Mouse (Mus musculus) hindbrain, embryonic 16.5 days (tissue): ENCODE results near the gene Cd164l2. TPM values are rescaled to one million over a fixed set of nuclear protein-coding genes. Genes with fewer than 3 reads are reported as not detected.

ENCODE experiments used
- ATAC-seq: fragments of 200-750 bp; cut with Nextera tagmentation; 2 replicates; pipeline ENCODE4 v1.8.0; 2017; ENCODE audit warnings: moderate TSS enrichment, moderate library complexity
- H3K27ac ChIP-seq: fragments of 300-500 bp; sonication (generic); 2 replicates; pipeline ENCODE4 v1.5.1; 2014; ENCODE audit warnings: low read depth, mild to moderate bottlenecking, control low read depth, low read length, moderate library complexity
- H3K27me3 ChIP-seq: fragments of 300-500 bp; sonication (generic); replicated peaks from 2 replicates; pipeline ENCODE4 v1.6.1; 2014; ENCODE audit warnings: low read length; ENCODE audit not compliant: control insufficient read depth, insufficient read depth
- H3K36me3 ChIP-seq: fragments of 300-500 bp; sonication (generic); 2 replicates; pipeline ENCODE4 v1.6.1; 2014; ENCODE audit warnings: mild to moderate bottlenecking, low read length, moderate library complexity, mixed read lengths; ENCODE audit not compliant: control insufficient read depth, insufficient read depth
- H3K4me1 ChIP-seq: fragments of 300-500 bp; sonication (generic); 2 replicates; pipeline ENCODE4 v1.6.1; 2014; ENCODE audit warnings: low read depth, low read length; ENCODE audit not compliant: control insufficient read depth, insufficient read depth
- H3K4me2 ChIP-seq: fragments of 300-500 bp; sonication (generic); 2 replicates; pipeline ENCODE4 v1.6.1; 2014; ENCODE audit warnings: mild to moderate bottlenecking, low read length, control low read depth, moderate library complexity
- H3K4me3 ChIP-seq: fragments of 300-500 bp; sonication (generic); 2 replicates; pipeline ENCODE4 v1.5.1; 2014; ENCODE audit warnings: mild to moderate bottlenecking, low read length, control low read depth, moderate library complexity
- H3K9ac ChIP-seq: fragments of 300-500 bp; sonication (generic); 2 replicates; pipeline ENCODE4 v1.6.1; 2014; ENCODE audit warnings: low read depth, mild to moderate bottlenecking, control low read depth, low read length, moderate library complexity
- H3K9me3 ChIP-seq: fragments of 300-500 bp; sonication (generic); 2 replicates; pipeline ENCODE4 v1.6.1; 2014; ENCODE audit warnings: mild to moderate bottlenecking, low read length, moderate library complexity; ENCODE audit not compliant: control insufficient read depth
- WGBS: fragments of 180-500 bp; shearing (Covaris S2); extraction: QIAGEN DNeasy Blood & Tissue Kit; methylation state at CpG from one replicate; pipeline ENCODE4 v1.1.7; 2014; 5-methylcytosine and 5-hydroxymethylcytosine counted together
- microRNA-seq: library from miRNA; unstranded; fragments of <30 nt; microRNA quantifications from one replicate; pipeline ENCODE4, GENCODE M21; 2017
- polyA plus RNA-seq: library from polyadenylated mRNA; unstranded; fragments of >200 nt; fragmentation: Nextera tagmentation; extraction: Ambion mirVana; gene quantifications from 2 replicates; pipeline ENCODE4 v1.2.1, GENCODE M21; 2015

The Cd164l2 gene
- polyA plus RNA-seq, 1 experiment from 2014 or later = 8.3 TPM

- peaks cover 51% of the 10 kb centered on the region for H3K36me3 ChIP-seq
Measured at GRCm38 (mm10) chr4:133265297-133265696, 53.4 kb downstream of the Cd164l2 start.

DNA sequence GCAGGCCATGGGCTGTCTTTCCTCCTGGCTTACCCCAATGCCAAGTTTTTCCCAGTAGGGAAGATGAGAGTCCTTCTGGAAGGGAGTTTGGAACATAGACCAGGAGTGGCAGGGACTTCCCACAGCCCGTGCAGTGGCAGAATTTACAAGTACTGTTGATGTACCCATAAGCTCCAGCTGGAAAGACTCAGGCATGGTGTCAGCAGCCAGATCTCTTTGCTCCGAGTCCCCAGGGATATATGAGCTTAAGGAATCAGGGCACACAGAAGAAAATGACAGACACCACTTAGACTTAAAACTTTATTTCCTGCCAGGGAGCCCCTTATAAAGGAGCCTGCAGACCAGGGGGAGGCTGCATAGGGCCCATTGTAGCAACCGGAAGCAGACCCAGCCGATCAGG lies 53.8 kb downstream of the Cd164l2 start:
- no peak overlapping the region for H3K4me2 ChIP-seq
- no peaks in the 10 kb centered on the region for H3K27me3 ChIP-seq
- no peak overlapping the region for H3K4me3 ChIP-seq
- ATAC-seq = no peak
- H3K4me1 ChIP-seq = no peaks in the 10 kb centered on the region
- no peak overlapping the region for H3K27ac ChIP-seq
- 98% methylated on average over 4 of the region's 4 CpGs for WGBS
- H3K36me3 ChIP-seq = peaks cover 51% of the 10 kb centered on the region
- H3K9me3 ChIP-seq = no peaks in the 10 kb centered on the region
- H3K9ac ChIP-seq = no peak overlapping the region

More at GRCm38 (mm10) chr4:133265297-133265696, 53.4 kb downstream of the Cd164l2 start:
- 95% methylated on average over 3 of the region's 3 CpGs for WGBS
- H3K27ac ChIP-seq = no peak overlapping the region
- no peak overlapping the region for H3K4me2 ChIP-seq
- no peak for ATAC-seq
- H3K4me3 ChIP-seq = no peak overlapping the region
- H3K9me3 ChIP-seq = no peaks in the 10 kb centered on the region
- no peaks in the 10 kb centered on the region for H3K27me3 ChIP-seq
- no peak overlapping the region for H3K9ac ChIP-seq
- H3K4me1 ChIP-seq = no peaks in the 10 kb centered on the region

GRCm38 (mm10) chr4:133266248-133266880 lies 54.4 kb downstream of the Cd164l2 start:
- no peak overlapping the region for H3K9ac ChIP-seq
- H3K27me3 ChIP-seq = no peaks in the 10 kb centered on the region
- H3K4me1 ChIP-seq = no peaks in the 10 kb centered on the region
- H3K27ac ChIP-seq = no peak overlapping the region
- 94% methylated on average over 12 of the region's 12 CpGs for WGBS
- no peak for ATAC-seq
- no peaks in the 10 kb centered on the region for H3K9me3 ChIP-seq
- peaks cover 51% of the 10 kb centered on the region for H3K36me3 ChIP-seq
- H3K4me3 ChIP-seq = no peak overlapping the region
- no peak overlapping the region for H3K4me2 ChIP-seq

- H3K27ac ChIP-seq = no peak overlapping the region
- H3K4me2 ChIP-seq = no peak overlapping the region
- H3K4me3 ChIP-seq = no peak overlapping the region
- no peak overlapping the region for H3K9ac ChIP-seq
- H3K4me1 ChIP-seq = no peaks in the 10 kb centered on the region
- no peak for ATAC-seq
- no peaks in the 10 kb centered on the region for H3K9me3 ChIP-seq
- peaks cover 49% of the 10 kb centered on the region for H3K36me3 ChIP-seq
- H3K27me3 ChIP-seq = no peaks in the 10 kb centered on the region
- WGBS = 93% methylated on average over 3 of the region's 3 CpGs
Measured at GRCm38 (mm10) chr4:133268931-133269330, 57.0 kb downstream of the Cd164l2 start.

GRCm38 (mm10) chr4:133269596-133269995 lies 57.7 kb downstream of the Cd164l2 start:
- no peaks in the 10 kb centered on the region for H3K27me3 ChIP-seq
- no peak overlapping the region for H3K4me2 ChIP-seq
- H3K9ac ChIP-seq = no peak overlapping the region
- 89% methylated on average over 3 of the region's 3 CpGs for WGBS
- H3K4me3 ChIP-seq = no peak overlapping the region
- no peak overlapping the region for H3K27ac ChIP-seq
- H3K36me3 ChIP-seq = peaks cover 46% of the 10 kb centered on the region
- H3K4me1 ChIP-seq = no peaks in the 10 kb centered on the region
- no peak for ATAC-seq
- H3K9me3 ChIP-seq = no peaks in the 10 kb centered on the region

DNA sequence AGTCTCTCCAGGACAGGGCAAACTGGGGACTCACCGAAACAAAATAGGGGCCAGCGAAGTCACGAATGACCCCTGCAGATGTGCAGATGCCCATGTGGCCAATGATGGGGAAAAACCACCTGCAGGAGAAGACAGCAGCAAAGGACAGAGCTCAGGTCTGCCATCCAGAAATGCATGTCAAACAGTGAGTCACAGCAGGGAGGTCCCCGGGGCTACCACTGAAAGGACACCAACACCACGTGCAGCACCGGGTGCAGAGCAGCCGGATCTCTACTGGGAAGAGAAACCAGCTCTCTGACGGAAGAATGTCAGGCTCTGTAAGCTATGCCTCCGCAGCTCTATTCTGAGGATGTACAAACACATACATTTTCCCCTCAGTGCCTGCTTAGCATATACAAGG lies 59.0 kb downstream of the Cd164l2 start:
- Histone ChIP-seq H3K4me3 (no peak overlapping the region), H3K4me1 (peaks cover 4% of the 10 kb centered on the region), H3K4me2 (no peak overlapping the region), H3K27me3 (no peaks in the 10 kb centered on the region), H3K27ac (no peak overlapping the region), H3K36me3 (peaks cover 33% of the 10 kb centered on the region), H3K9me3 (no peaks in the 10 kb centered on the region), H3K9ac (no peak overlapping the region)
- WGBS = 88% methylated on average over 9 of the region's 9 CpGs
- ATAC-seq = no peak

Small RNA genes lying within 50 kb of the gene (microRNA-seq; reads per million reads assigned to microRNA genes)
- gene Mir7017 = not detected

Other genes starting within 250 kb of the Cd164l2 start
- gene Fgr, start 238.0 kb upstream of the Cd164l2 start, polyA plus RNA-seq = 0.16 and 0.23 TPM in 2 replicates
- 10.4 and 11.6 TPM in 2 replicates for gene Ahdc1, start 200.9 kb upstream of the Cd164l2 start, polyA plus RNA-seq
- 22.7 and 23.2 TPM in 2 replicates for gene Wasf2, start 81.6 kb upstream of the Cd164l2 start, polyA plus RNA-seq
- 2.5 TPM in 2 replicates for gene Gpr3, start 405 bp downstream of the Cd164l2 start, polyA plus RNA-seq
- 2.6 and 4.2 TPM in 2 replicates for gene Map3k6, start 28.7 kb downstream of the Cd164l2 start, polyA plus RNA-seq
- 0.44 and 0.54 TPM in 2 replicates for gene Sytl1, start 51.0 kb downstream of the Cd164l2 start, polyA plus RNA-seq
- 121 and 130 TPM in 2 replicates for gene Tmem222, start 65.7 kb downstream of the Cd164l2 start, polyA plus RNA-seq
- gene Wdtc1, start 141.3 kb downstream of the Cd164l2 start, polyA plus RNA-seq = 18.8 and 21.3 TPM in 2 replicates
- 9.8 and 9.9 TPM in 2 replicates for gene Slc9a1, start 157.6 kb downstream of the Cd164l2 start, polyA plus RNA-seq